Mouse (Mus musculus): ENCODE measurements around the gene Itfg2. TPM values are rescaled to one million over a fixed set of nuclear protein-coding genes. Genes with fewer than 3 reads are reported as not detected.
A peak's percentile ranks its signal among the peaks of the same experiment; 100 is the strongest.

Itfg2 gene
- polyA plus RNA-seq, 1 experiment from 2014 or later: 35.6 TPM

GRCm38 (mm10) chr6:128370040-128370439, 54.7 kb downstream of the Itfg2 start:
- Histone ChIP-seq H3K4me3 (ENCODE audit: low read length) (no peak overlapping the region), H3K36me3 (ENCODE audit: insufficient read depth, low read length) (peaks cover 81% of the 10 kb centered on the region), H3K27ac (ENCODE audit: low read length) (no peak overlapping the region), H3K9ac (replicated peaks; ENCODE audit: low read length) (no peak overlapping the region), H3K4me2 (replicated peaks; ENCODE audit: low read depth, low read length) (no peak overlapping the region), H3K27me3 (ENCODE audit: insufficient read depth, low read length) (no peaks in the 10 kb centered on the region), H3K4me1 (ENCODE audit: insufficient read depth, low read length) (no peaks in the 10 kb centered on the region), H3K9me3 (ENCODE audit: low read length) (no peaks in the 10 kb centered on the region)
- ATAC-seq (ENCODE audit: low FRiP score, low TSS enrichment): no peak
- WGBS: 95% methylated on average over 5 of the region's 5 CpGs

DNA sequence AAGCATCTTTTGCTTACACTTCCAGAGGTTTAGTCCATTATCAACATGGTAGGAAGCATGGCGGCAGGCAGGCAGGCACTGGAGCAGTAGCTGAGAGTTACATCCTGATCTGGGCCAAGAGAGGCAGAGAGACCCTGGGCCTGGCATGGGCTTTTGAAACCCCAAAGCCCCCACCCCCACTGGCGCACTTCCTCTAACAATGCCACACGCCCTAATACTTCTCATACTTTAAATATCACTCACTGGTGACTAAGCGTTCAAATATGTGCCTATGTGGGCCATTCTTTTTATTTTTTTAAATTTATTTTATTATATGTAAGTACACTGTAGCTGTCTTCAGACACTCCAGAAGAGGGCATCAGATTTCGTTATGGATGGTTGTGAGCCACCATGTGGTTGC, 58.3 kb downstream of the Itfg2 start:
- 94% methylated on average over 5 of the region's 5 CpGs for WGBS
- peaks cover 49% of the 10 kb centered on the region for H3K36me3 ChIP-seq (ENCODE audit: insufficient read depth, low read length)
- ATAC-seq (ENCODE audit: low FRiP score, low TSS enrichment): no peak
- no peak overlapping the region for H3K4me3 ChIP-seq (ENCODE audit: low read length)
- no peaks in the 10 kb centered on the region for H3K9me3 ChIP-seq (ENCODE audit: low read length)
- peaks cover 18% of the 10 kb centered on the region for H3K4me1 ChIP-seq (ENCODE audit: insufficient read depth, low read length)
- no peak overlapping the region for H3K4me2 ChIP-seq (replicated peaks; ENCODE audit: low read depth, low read length)
- no peak overlapping the region for H3K27ac ChIP-seq (ENCODE audit: low read length)
- no peak overlapping the region for H3K9ac ChIP-seq (replicated peaks; ENCODE audit: low read length)
- no peaks in the 10 kb centered on the region for H3K27me3 ChIP-seq (ENCODE audit: insufficient read depth, low read length)

GRCm38 (mm10) chr6:128364721-128365120, 60.0 kb downstream of the Itfg2 start:
- H3K36me3 ChIP-seq (ENCODE audit: insufficient read depth, low read length): peaks cover 32% of the 10 kb centered on the region
- no peak overlapping the region for H3K4me3 ChIP-seq (ENCODE audit: low read length)
- H3K9ac ChIP-seq (replicated peaks; ENCODE audit: low read length): no peak overlapping the region
- H3K27me3 ChIP-seq (ENCODE audit: insufficient read depth, low read length): no peaks in the 10 kb centered on the region
- H3K9me3 ChIP-seq (ENCODE audit: low read length): no peaks in the 10 kb centered on the region
- ATAC-seq (ENCODE audit: low FRiP score, low TSS enrichment): no peak
- no peak overlapping the region for H3K27ac ChIP-seq (ENCODE audit: low read length)
- H3K4me2 ChIP-seq (replicated peaks; ENCODE audit: low read depth, low read length): no peak overlapping the region
- peaks cover 28% of the 10 kb centered on the region for H3K4me1 ChIP-seq (ENCODE audit: insufficient read depth, low read length)
- WGBS: 78% methylated on average over 6 of the region's 6 CpGs

GRCm38 (mm10) chr6:128363007-128363825, 61.5 kb downstream of the Itfg2 start:
- peak; percentile 74 for ATAC-seq (ENCODE audit: low FRiP score, low TSS enrichment)
- Histone ChIP-seq H3K4me2 (replicated peaks; ENCODE audit: low read depth, low read length) (peak overlapping the region; percentile 79), H3K4me1 (ENCODE audit: insufficient read depth, low read length) (peaks cover 28% of the 10 kb centered on the region), H3K36me3 (ENCODE audit: insufficient read depth, low read length) (peaks cover 30% of the 10 kb centered on the region), H3K9ac (replicated peaks; ENCODE audit: low read length) (peak overlapping the region; percentile 85), H3K27me3 (ENCODE audit: insufficient read depth, low read length) (no peaks in the 10 kb centered on the region), H3K9me3 (ENCODE audit: low read length) (no peaks in the 10 kb centered on the region), H3K4me3 (ENCODE audit: low read length) (peak overlapping the region; percentile 81), H3K27ac (ENCODE audit: low read length) (peak overlapping the region; percentile 93)
- WGBS: under 1% methylated on average over 41 of the region's 46 CpGs

DNA sequence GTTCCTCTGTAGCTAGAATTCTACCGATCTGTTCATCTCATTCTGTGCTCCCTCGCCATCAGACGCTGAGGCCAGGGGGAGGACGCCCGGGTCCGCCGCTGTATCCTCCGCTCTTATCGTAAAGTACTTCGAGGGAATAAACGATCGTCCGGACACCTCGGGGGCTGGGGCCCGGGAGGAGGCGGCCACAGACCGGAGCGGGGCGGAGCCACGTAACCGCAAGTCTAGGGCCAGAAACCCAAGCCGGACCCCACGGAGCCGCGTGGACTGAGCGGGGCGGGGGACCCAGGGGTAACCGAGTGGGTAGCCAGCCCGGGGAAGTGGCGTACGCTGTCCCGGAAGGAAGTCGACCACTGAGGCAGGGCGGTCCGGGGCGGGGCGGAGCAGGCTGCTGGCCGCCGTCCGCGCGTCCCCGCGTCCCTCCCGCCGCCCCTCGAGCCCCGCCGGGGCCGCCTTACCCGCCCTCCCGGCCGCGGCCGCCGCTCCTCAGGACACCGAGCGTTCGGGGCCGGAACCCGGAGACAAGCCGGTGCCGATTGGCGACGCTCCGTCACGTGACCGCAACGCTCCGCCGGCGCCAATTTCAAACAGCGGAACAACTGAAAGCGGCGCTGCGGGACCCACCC, 62.2 kb downstream of the Itfg2 start, which contains the start of the genes Rhno1 and Foxm1:
Gene Rhno1, minus strand, starts transcription at position 531 of the 626 bp plus-strand sequence.
Gene Foxm1, plus strand, starts transcription at position 587 of the 626 bp plus-strand sequence.
- ATAC-seq (ENCODE audit: low FRiP score, low TSS enrichment): peak; percentile 88

DNA sequence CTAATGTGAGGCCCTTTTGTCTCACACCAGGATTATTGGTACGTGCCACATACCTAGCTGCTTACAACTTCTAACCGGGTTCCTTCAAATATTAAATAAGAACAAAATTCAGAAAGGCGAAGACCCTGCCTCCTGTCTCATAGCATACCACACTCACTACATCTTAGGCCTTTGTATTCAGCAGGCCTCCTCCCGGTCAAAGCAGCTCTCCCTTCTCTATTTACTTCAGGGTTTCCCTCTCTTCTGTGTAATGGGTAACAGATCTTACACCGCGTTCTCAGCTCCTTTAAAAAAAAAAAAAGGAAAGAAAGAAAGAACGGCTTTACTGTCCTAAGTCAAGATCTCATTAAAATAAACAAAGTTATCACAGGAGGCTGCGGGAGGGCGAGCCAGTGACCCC, 62.8 kb downstream of the Itfg2 start:
- peaks cover 28% of the 10 kb centered on the region for H3K4me1 ChIP-seq (ENCODE audit: insufficient read depth, low read length)
- H3K4me2 ChIP-seq (replicated peaks; ENCODE audit: low read depth, low read length): peak overlapping the region; percentile 79
- no peaks in the 10 kb centered on the region for H3K9me3 ChIP-seq (ENCODE audit: low read length)
- H3K27ac ChIP-seq (ENCODE audit: low read length): peak overlapping the region; percentile 93
- no peaks in the 10 kb centered on the region for H3K27me3 ChIP-seq (ENCODE audit: insufficient read depth, low read length)
- H3K9ac ChIP-seq (replicated peaks; ENCODE audit: low read length): peak overlapping the region; percentile 85
- H3K36me3 ChIP-seq (ENCODE audit: insufficient read depth, low read length): peaks cover 31% of the 10 kb centered on the region
- 18% methylated on average over 9 of the region's 9 CpGs for WGBS
- ATAC-seq (ENCODE audit: low FRiP score, low TSS enrichment): no peak
- H3K4me3 ChIP-seq (ENCODE audit: low read length): peak overlapping the region; percentile 81

More for the DNA sequence above, 62.2 kb downstream of the Itfg2 start, which contains the start of the genes Rhno1 and Foxm1:
- H3K4me2 ChIP-seq (replicated peaks; ENCODE audit: low read depth, low read length): peak within 1 kb of the TSS; percentile 79
- no peaks in the 10 kb centered on the region for H3K9me3 ChIP-seq (ENCODE audit: low read length)
- peak within 1 kb of the TSS; percentile 93 for H3K27ac ChIP-seq (ENCODE audit: low read length)
- under 1% methylated on average over 65 of the region's 76 CpGs for WGBS
- peak within 1 kb of the TSS; percentile 85 for H3K9ac ChIP-seq (replicated peaks; ENCODE audit: low read length)
- no peaks in the 10 kb centered on the region for H3K27me3 ChIP-seq (ENCODE audit: insufficient read depth, low read length)
- H3K4me1 ChIP-seq (ENCODE audit: insufficient read depth, low read length): peaks cover 28% of the 10 kb centered on the region
- peak within 1 kb of the TSS; percentile 81 for H3K4me3 ChIP-seq (ENCODE audit: low read length)
- H3K36me3 ChIP-seq (ENCODE audit: insufficient read depth, low read length): peaks cover 31% of the 10 kb centered on the region

Other genes starting within 250 kb of the Itfg2 start
- gene Tead4, start 124.1 kb downstream of the Itfg2 start, polyA plus RNA-seq (2015; fragmentation: Nextera tagmentation; extraction: Ambion mirVana): 3.0 and 3.3 TPM in 2 replicates
- gene Tulp3, start 69.1 kb downstream of the Itfg2 start, polyA plus RNA-seq (2015; fragmentation: Nextera tagmentation; extraction: Ambion mirVana): 24.1 and 28.4 TPM in 2 replicates
- gene Rhno1, start 62.0 kb downstream of the Itfg2 start, polyA plus RNA-seq (2015; fragmentation: Nextera tagmentation; extraction: Ambion mirVana): 121 and 131 TPM in 2 replicates
- gene Foxm1, start 62.0 kb downstream of the Itfg2 start, polyA plus RNA-seq (2015; fragmentation: Nextera tagmentation; extraction: Ambion mirVana): 31.3 and 38.3 TPM in 2 replicates
- 0.21 and 0.35 TPM in 2 replicates for gene Tex52, start 49.5 kb downstream of the Itfg2 start, polyA plus RNA-seq (2015; fragmentation: Nextera tagmentation; extraction: Ambion mirVana)
- gene Gm44596, start 49.4 kb downstream of the Itfg2 start, polyA plus RNA-seq (2015; fragmentation: Nextera tagmentation; extraction: Ambion mirVana): not detected in 2 replicates
- gene Nrip2, start 25.6 kb downstream of the Itfg2 start, polyA plus RNA-seq (2015; fragmentation: Nextera tagmentation; extraction: Ambion mirVana): 24.7 and 26.3 TPM in 2 replicates
- gene Fkbp4, start 13.7 kb upstream of the Itfg2 start, polyA plus RNA-seq (2015; fragmentation: Nextera tagmentation; extraction: Ambion mirVana): 550 and 556 TPM in 2 replicates
- 0.86 and 1.4 TPM in 2 replicates for gene Pzp, start 101.8 kb upstream of the Itfg2 start, polyA plus RNA-seq (2015; fragmentation: Nextera tagmentation; extraction: Ambion mirVana)
- 0.26 and 0.32 TPM in 2 replicates for gene A2ml1, start 156.7 kb upstream of the Itfg2 start, polyA plus RNA-seq (2015; fragmentation: Nextera tagmentation; extraction: Ambion mirVana)
- gene Klrb1a, start 198.6 kb upstream of the Itfg2 start, polyA plus RNA-seq (2015; fragmentation: Nextera tagmentation; extraction: Ambion mirVana): not detected in 2 replicates
- gene Clec2h, start 237.5 kb upstream of the Itfg2 start, polyA plus RNA-seq (2015; fragmentation: Nextera tagmentation; extraction: Ambion mirVana): 0.08 and 0.19 TPM in 2 replicates

All from kidney, embryonic 16.5 days (tissue).